Mouse (Mus musculus) layer of hippocampus, postnatal 10 days (tissue): Measurements from ENCODE around the gene Yy2. TPM values are rescaled to one million over a fixed set of nuclear protein-coding genes. Genes with fewer than 3 reads are reported as not detected.

Source experiments
- DNase-seq, 2 experiments: peaks; one replicate each; pipeline ENCODE4 v3.0.0; 2021; ENCODE audit warnings: low spot score in 2 of 2
- long read RNA-seq: library from polyadenylated mRNA; stranded (forward); transcript quantifications from one replicate; pipeline ENCODE4 v2.0.0, GENCODE M21; 2023
- total RNA-seq, 2 experiments: library from RNA; stranded (reverse); gene quantifications; 2 replicates each; pipeline ENCODE4 v1.2.3; 2021

Gene Yy2
- total RNA-seq, result not detected
- long read RNA-seq, result 0 reads

DNA sequence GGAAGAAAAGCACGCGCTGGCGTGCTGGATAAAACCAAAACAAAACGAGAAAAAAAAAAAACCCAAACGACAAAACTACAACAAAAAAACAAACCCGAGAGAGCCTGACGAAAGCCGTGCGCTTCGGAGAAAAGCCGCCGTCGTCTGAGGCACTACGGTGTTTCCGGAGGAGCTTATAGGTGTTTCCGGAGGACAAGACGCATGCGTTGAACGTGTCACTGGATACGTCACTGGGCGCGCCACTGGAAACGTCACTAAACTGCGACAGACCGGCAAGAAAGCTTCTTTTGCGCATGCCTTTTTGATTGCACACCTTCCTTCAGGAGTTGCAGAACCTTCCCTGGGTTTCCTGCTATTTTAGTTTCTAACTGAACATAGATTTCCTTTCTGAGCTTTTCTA, at the start of gene Yy2:
Yy2 (minus strand) TSS at position 146 of the 400 bp plus-strand sequence.
- DNase-seq, result no peak

GRCm38 (mm10) chrX:157612894-157613293, 44.1 kb upstream of the Yy2 start:
- DNase-seq, result no peak

- no peak for DNase-seq
These were observed 32.7 kb upstream of the Yy2 start for GRCm38 (mm10) chrX:157601450-157601849.

- peak; percentile 60 to 68 for DNase-seq
These were observed 29.6 kb upstream of the Yy2 start, which contains the start of gene Mbtps2 for GRCm38 (mm10) chrX:157598186-157598996. TSS of gene Mbtps2 (minus strand) at chrX:157598715.

- no peak for DNase-seq
These were observed 28.9 kb upstream of the Yy2 start for GRCm38 (mm10) chrX:157597585-157598185.

DNA sequence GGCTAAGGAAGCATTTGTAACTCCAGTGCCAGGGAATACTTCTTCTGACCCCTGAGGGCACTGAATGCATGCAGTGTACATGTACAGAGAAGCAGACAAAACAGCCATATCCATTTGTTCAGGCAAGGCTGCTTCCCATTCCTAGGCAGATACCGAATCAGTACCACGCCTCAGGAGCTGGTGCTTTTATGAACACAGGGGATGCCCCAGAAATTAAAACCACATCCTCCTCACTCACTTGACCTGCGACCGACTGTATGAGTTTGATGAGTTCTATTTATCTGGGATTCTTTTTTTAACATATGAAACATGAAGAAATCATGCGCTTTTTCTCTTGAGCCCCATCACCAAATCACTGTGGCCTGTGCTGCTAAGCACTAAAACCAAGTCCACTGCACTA, 28.0 kb upstream of the Yy2 start:
- no peak for DNase-seq

- no peak for DNase-seq
These were observed 27.1 kb upstream of the Yy2 start for GRCm38 (mm10) chrX:157595927-157596326.

GRCm38 (mm10) chrX:157594606-157595005, 25.8 kb upstream of the Yy2 start:
- DNase-seq, result no peak

- DNase-seq, result no peak
These were observed 18.2 kb upstream of the Yy2 start for GRCm38 (mm10) chrX:157587001-157587400.

GRCm38 (mm10) chrX:157586397-157586796, 17.6 kb upstream of the Yy2 start:
- DNase-seq, result no peak

DNA sequence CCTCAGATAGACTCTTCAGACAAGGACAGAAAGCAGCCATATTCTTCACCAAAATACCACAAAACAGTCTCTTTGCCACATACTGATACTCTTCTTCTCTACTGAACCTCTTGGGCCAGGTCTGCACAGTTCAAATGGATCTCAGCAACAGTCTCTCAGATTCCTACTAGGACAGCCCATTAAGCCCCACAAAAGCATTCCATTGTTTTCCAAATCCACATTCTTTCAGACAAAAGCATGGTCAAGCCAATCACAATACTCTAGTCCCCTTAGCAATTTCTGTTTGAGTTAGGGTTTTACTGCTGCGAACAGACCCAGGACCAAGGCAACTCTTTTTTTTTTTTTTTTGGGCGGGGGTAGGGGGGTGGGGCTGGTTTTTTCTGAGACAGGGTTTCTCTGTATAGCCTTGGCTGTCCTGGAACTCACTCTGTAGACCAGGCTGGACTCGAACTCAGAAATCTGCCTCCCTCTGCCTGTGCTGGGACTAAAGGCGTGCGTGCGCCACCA, 10.4 kb upstream of the Yy2 start:
- DNase-seq, result no peak

DNA sequence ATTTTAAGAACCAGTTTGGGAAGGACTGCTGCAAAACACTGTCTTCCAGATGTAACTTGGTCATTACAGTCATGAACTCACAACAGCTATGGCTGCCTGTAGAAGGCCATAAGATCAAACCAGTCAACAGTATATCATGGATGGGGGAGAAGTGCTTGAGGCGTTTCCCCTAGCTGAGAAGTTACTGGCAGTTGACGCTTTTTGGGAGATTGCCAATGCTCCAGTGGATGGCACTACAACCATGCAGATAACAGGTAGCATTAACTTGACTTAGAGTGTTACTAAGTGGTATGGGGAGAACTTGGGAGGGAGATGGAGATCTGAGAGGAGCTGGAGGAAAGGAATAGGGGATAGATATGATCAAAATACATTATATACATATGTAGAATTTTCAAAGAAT, 5.9 kb upstream of the Yy2 start:
- DNase-seq, result no peak

GRCm38 (mm10) chrX:157563794-157564193, 5.0 kb downstream of the Yy2 start:
- no peak for DNase-seq

DNA sequence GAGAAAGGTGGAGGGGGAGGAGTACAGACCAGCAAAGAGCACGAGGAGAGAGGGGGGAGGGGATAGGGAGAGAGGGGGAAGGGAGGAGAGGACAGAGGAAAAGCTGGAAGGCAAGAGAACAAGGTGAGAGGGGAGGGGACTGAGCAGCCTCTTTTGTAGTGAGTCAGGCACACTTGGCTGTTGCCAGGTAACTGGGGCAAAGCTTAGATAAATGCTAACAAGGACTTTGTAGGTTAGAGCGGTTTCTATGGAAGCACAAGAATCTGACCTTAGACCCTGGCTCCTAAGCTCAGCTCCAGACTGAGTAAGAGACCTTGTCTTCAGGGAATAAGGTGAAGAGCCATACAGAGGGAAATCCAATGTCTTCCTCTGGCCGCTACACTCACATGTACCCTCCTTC, 21.7 kb downstream of the Yy2 start:
- DNase-seq, result no peak

Other genes with a start within 250 kb of the Yy2 start
- under 1 TPM; 0.50 to 0.54 TPM for gene Phex, start 153.7 kb downstream of the Yy2 start, total RNA-seq
- gene Sms, start 76.7 kb downstream of the Yy2 start, total RNA-seq, result 100 to 1,000 TPM in 1 of 2 experiments, 10 to 100 TPM in 1; 89.3 to 102 TPM
- 10 to 100 TPM; 33.8 to 38.5 TPM for gene Mbtps2, start 29.7 kb upstream of the Yy2 start, total RNA-seq
- not detected for gene Smpx, start 129.9 kb upstream of the Yy2 start, total RNA-seq
- under 1 TPM in 1 of 2 experiments, not detected in 1; 0.22 TPM for gene Klhl34, start 249.4 kb upstream of the Yy2 start, total RNA-seq